ENCODE assay signal across 22 mouse cellular contexts in the genomic region with DNA sequence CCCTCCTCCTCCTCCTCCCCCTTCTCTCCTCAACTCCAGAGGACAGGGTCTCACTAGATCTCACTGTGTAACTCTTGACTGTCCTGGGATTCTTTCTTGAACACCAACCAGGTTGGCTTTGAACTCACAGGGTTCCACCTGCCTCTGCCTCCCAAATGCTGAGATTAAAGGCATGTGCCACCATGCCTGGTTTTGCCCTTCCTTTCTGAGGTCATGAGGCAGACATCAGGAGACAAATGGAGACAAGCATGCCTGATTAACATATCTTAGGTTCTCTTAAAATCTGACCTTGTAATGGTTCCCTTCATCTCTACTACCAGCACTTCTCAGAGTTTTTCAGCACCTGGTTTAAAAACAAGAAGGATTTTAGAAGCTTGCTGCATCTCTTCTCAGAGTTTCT.
DNase-seq lines count a peak whose midpoint lies in the region; ATAC-seq lines count a peak whose summit lies in the region.
"Had no signal": no experiment of that assay in that cellular context is flagged by ENCODE, and none has a peak within 500 bp of the region (broad histone marks: within the 10 kb centered on the region; RNA-seq: fewer than 3 reads in every experiment).

No protein-coding gene starts in this region.

- no peak for ATAC-seq in kidney, embryonic 15.5 days (replicated peaks; ENCODE audit: low FRiP score)
- ATAC-seq in stomach, embryonic 14.5 days (ENCODE audit: insufficient number of reproducible peaks, insufficient read depth, low FRiP score, low read depth), result no peak
- ATAC-seq: inflammation-experienced regulatory T-cells, adult 6 months; midbrain, embryonic 16.5 days had no signal

- no peak overlapping the region for H3K9ac ChIP-seq in kidney, embryonic 15.5 days
- H3K9ac ChIP-seq in stomach, embryonic 14.5 days (replicated peaks; ENCODE audit: low read depth, low read length), result no peak overlapping the region
- H3K9ac ChIP-seq: embryonic facial prominence, embryonic 12.5 days; forebrain, embryonic 12.5 days; hindbrain, embryonic 14.5 days; liver, embryonic 15.5 days; neural tube, embryonic 13.5 days had no signal

- no peaks in the 10 kb centered on the region for H3K36me3 ChIP-seq in kidney, embryonic 15.5 days
- H3K36me3 ChIP-seq in stomach, embryonic 14.5 days (ENCODE audit: control insufficient read depth, insufficient read depth, low read length), result no peaks in the 10 kb centered on the region
- H3K36me3 ChIP-seq: embryonic facial prominence, embryonic 12.5 days; forebrain, embryonic 12.5 days; heart, embryonic 10.5 days; liver, embryonic 15.5 days; neural tube, embryonic 13.5 days had no signal

- H3K4me2 ChIP-seq in kidney, embryonic 15.5 days, result no peak overlapping the region
- no peak overlapping the region for H3K4me2 ChIP-seq in stomach, embryonic 14.5 days (replicated peaks; ENCODE audit: low read depth, low read length)
- H3K4me2 ChIP-seq: embryonic facial prominence, embryonic 12.5 days; forebrain, embryonic 12.5 days; hindbrain, embryonic 14.5 days; liver, embryonic 15.5 days; neural tube, embryonic 13.5 days had no signal

- no peak for DNase-seq in kidney, postnatal 4 days
- DNase-seq in ES-CJ7 (ENCODE audit: low read depth, low spot score) (peak; percentile 65), ZHBTc4 (ENCODE audit: low read depth, low spot score) (peak; percentile 67)
- DNase-seq in cerebellum, postnatal 14 days, result no peak
- no peak for DNase-seq in right cerebral cortex, postnatal 10 days (ENCODE audit: low spot score in 2 of 2)
- DNase-seq: cerebellum, adult 9-10 months; heart, postnatal 4 days; lung, postnatal 36 days; right cerebral cortex, postnatal 4 days had no signal

- H3K9me3 ChIP-seq in kidney, embryonic 15.5 days (replicated peaks), result no peaks in the 10 kb centered on the region
- H3K9me3 ChIP-seq in stomach, embryonic 14.5 days (ENCODE audit: control insufficient read depth, low read depth, low read length), result no peaks in the 10 kb centered on the region
- H3K9me3 ChIP-seq: embryonic facial prominence, embryonic 12.5 days; forebrain, embryonic 12.5 days; heart, embryonic 10.5 days; liver, embryonic 15.5 days; neural tube, embryonic 13.5 days had no signal

- H3K4me3 ChIP-seq in kidney, embryonic 15.5 days (replicated peaks), result no peak overlapping the region
- no peak overlapping the region for H3K4me3 ChIP-seq in stomach, embryonic 14.5 days (ENCODE audit: low read depth, low read length)
- H3K4me3 ChIP-seq: embryonic facial prominence, embryonic 12.5 days; erythroblast, embryonic 14.5 days; forebrain, embryonic 12.5 days; heart, embryonic 10.5 days; layer of hippocampus, adult 2 months; liver, embryonic 15.5 days; myocyte; neural tube, embryonic 13.5 days had no signal

- peak overlapping the region; percentile 78 for H3K27ac ChIP-seq in kidney, embryonic 15.5 days
- peak overlapping the region; percentile 59; the same call in 1 of the 2 replicates for H3K27ac ChIP-seq in stomach, embryonic 14.5 days (ENCODE audit: low read length)
- H3K27ac ChIP-seq: forebrain, embryonic 12.5 days; hindbrain, embryonic 14.5 days; layer of hippocampus, adult 2 months; liver, embryonic 15.5 days; neural tube, embryonic 13.5 days had no signal

- no peaks in the 10 kb centered on the region for H3K27me3 ChIP-seq in kidney, embryonic 15.5 days
- no peaks in the 10 kb centered on the region for H3K27me3 ChIP-seq in stomach, embryonic 14.5 days (ENCODE audit: control insufficient read depth, insufficient read depth, low read length)
- H3K27me3 ChIP-seq: embryonic facial prominence, embryonic 12.5 days; forebrain, embryonic 12.5 days; liver, embryonic 15.5 days; neural tube, embryonic 13.5 days had no signal

- H3K4me1 ChIP-seq in kidney, embryonic 15.5 days, result peaks cover 19% of the 10 kb centered on the region
- peaks cover 11% of the 10 kb centered on the region for H3K4me1 ChIP-seq in stomach, embryonic 14.5 days (ENCODE audit: control insufficient read depth, insufficient read depth, low read length)
- H3K4me1 ChIP-seq: forebrain, embryonic 12.5 days had no signal

Comparison
In these comparisons a context has a peak if more than half of its experiments do, and no peak if none do; other contexts are left out.
1. DNase-seq: peak in ES-CJ7 (single experiment) and ZHBTc4 (single experiment); none in kidney, postnatal 4 days (0 of 2), cerebellum, postnatal 14 days (0 of 2) and right cerebral cortex, postnatal 10 days (0 of 2).